ENCODE assay signal across 8 mouse cellular contexts in the genomic region with DNA sequence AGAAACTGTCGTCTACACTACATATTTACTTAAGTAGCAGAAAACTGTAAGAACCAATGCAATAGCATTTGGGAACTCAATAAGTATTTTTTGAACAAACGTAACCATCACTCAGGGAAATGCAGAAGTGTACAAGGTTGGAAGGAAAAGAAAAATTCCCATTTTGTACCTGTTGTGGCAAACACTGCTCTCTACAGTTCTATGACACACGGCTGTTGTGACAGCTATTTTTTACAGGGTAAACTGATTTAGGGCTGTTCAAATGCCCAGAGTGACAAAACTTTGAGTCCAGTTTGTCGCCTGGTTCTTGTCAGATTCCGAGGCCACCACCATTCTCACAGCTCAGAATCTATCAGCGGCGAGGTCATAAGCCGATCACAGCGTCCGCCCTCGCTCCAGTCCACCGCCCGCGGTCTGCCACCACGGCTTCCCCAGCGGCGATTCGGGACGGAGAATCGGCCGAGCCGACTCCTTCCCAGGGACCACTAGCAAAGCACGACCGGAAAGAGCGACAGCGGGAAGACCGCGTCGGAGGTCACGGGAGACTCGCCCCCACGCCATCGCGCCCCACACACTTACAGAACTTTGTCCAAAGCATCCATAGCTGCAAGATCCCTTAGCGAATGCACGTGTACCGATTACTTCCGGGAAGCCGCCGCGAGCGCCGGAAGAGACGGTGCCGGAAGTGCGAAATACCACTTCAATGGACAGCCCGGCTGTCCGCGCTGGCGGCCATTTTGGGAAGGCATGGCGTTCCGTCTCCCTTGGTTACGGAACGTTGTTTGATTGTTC. TPM values are rescaled to one million over a fixed set of nuclear protein-coding genes. Genes with fewer than 3 reads are reported as not detected.
DNase-seq lines count a peak whose midpoint lies in the region; ATAC-seq and TF ChIP-seq lines count a peak whose summit lies in the region.

A gene (minus strand): TSS at position 663 of the 792 bp plus-strand sequence.

- H3K4me2 ChIP-seq in hindbrain, embryonic 12.5 days (replicated peaks): peak within 1 kb of the TSS; percentile 72

- peak within 1 kb of the TSS; percentile 78 for H3K27ac ChIP-seq in hindbrain, embryonic 12.5 days

- peak within 1 kb of the TSS; percentile 77 for H3K4me3 ChIP-seq in hindbrain, embryonic 12.5 days

- H3K4me1 ChIP-seq in hindbrain, embryonic 12.5 days: peaks cover 4% of the 10 kb centered on the region; the same call in 1 of the 2 replicates

- no peaks in the 10 kb centered on the region for H3K27me3 ChIP-seq in Patski
- no peaks in the 10 kb centered on the region for H3K27me3 ChIP-seq in hindbrain, embryonic 12.5 days

- POLR2A ChIA-PET in Patski (lab: Charles Lee): no interaction called here

- CTCF ChIA-PET in Patski (lab: Charles Lee): no interaction called here

- under 1% methylated on average over 54 of the region's 54 CpGs for WGBS in hindbrain, embryonic 12.5 days

- no peaks in the 10 kb centered on the region for H3K9me3 ChIP-seq in hindbrain, embryonic 12.5 days (replicated peaks)

- in situ Hi-C loops in Patski (cut with MboI; ENCODE audit: low pct_unique_long_range_greater_than_20kb): no loop called here

- ATAC-seq in Patski: peak; percentile 82
- ATAC-seq in hindbrain, embryonic 12.5 days (ENCODE audit: low FRiP score): peak; percentile 95

- no peak for TF ChIP-seq CTCF in Patski (IDR thresholded peaks at IDR 0.05)

- peak within 1 kb of the TSS; percentile 73 for H3K9ac ChIP-seq in hindbrain, embryonic 12.5 days

- peak; percentile 15 for DNase-seq in Patski (ENCODE audit: low read depth, low spot score)
- DNase-seq in cerebellum, adult 9-11 months: peak; percentile 80
- DNase-seq in frontal cortex, postnatal 10 days (ENCODE audit: low spot score in 2 of 2): peak; percentile 56 to 79
- peak; percentile 75 to 82 for DNase-seq in layer of hippocampus, postnatal 36 days
- DNase-seq in lung, postnatal 36 days: peak; percentile 88
- DNase-seq in retina, postnatal 1 day: peak; percentile 94
- peak; percentile 50 for DNase-seq in urinary bladder, adult 2 months (ENCODE audit: low spot score)

- peaks cover 59% of the 10 kb centered on the region for H3K36me3 ChIP-seq in hindbrain, embryonic 12.5 days

RNA-seq across cellular contexts. Expression of the gene that starts here (rescaled TPM):
- 40.5 TPM for polyA plus RNA-seq in Patski (2021)
- polyA plus RNA-seq in hindbrain, embryonic 12.5 days (2016; fragmentation: Nextera tagmentation; extraction: Ambion mirVana): 65.4 and 67.0 TPM in 2 replicates
- total RNA-seq in layer of hippocampus, postnatal 36 days (2021): 10 to 100 TPM; 19.4 to 22.4 TPM
- polyA plus RNA-seq in urinary bladder, adult 2 months (2012; rRNA removed): 16.7 and 17.9 TPM in 2 replicates

Comparison
In these comparisons a context has a peak if more than half of its experiments do, and no peak if none do; other contexts are left out.
1. Peak in every context shown above with its lines: DNase-seq, ATAC-seq, H3K4me3 ChIP-seq and H3K27ac ChIP-seq.
2. DNase-seq: peak in every context shown above with its lines; median percentile 94 in retina, postnatal 1 day; 88 in lung, postnatal 36 days; 80 in cerebellum, adult 9-11 months; 78 in layer of hippocampus, postnatal 36 days; 68 in frontal cortex, postnatal 10 days; 50 in urinary bladder, adult 2 months; 15 in Patski.